Mouse (Mus musculus) intestine, embryonic 15.5 days (tissue): ENCODE measurements around the gene Igtp. TPM values are rescaled to one million over a fixed set of nuclear protein-coding genes. Genes with fewer than 3 reads are reported as not detected.

ENCODE experiments used
- ATAC-seq: fragments of 200-750 bp; cut with Nextera tagmentation; 2 replicates; pipeline ENCODE4 v1.8.0; 2017; ENCODE audit warnings: moderate TSS enrichment, moderate library complexity
- H3K27ac ChIP-seq: fragments of 300-500 bp; sonication (generic); 2 replicates; pipeline ENCODE4 v1.5.1; 2015; ENCODE audit warnings: mild to moderate bottlenecking, inconsistent platforms
- H3K27me3 ChIP-seq: fragments of 300-500 bp; sonication (generic); replicated peaks from 2 replicates; pipeline ENCODE4 v1.6.1; 2015; ENCODE audit warnings: inconsistent platforms
- H3K36me3 ChIP-seq: fragments of 300-500 bp; sonication (generic); 2 replicates; pipeline ENCODE4 v1.6.1; 2015; ENCODE audit warnings: inconsistent platforms
- H3K4me1 ChIP-seq: fragments of 300-500 bp; sonication (generic); replicated peaks from 2 replicates; pipeline ENCODE4 v1.6.1; 2015; ENCODE audit warnings: inconsistent platforms
- H3K4me2 ChIP-seq: fragments of 300-500 bp; sonication (generic); replicated peaks from 2 replicates; pipeline ENCODE4 v1.6.1; 2015; ENCODE audit warnings: mild to moderate bottlenecking, inconsistent platforms
- H3K4me3 ChIP-seq: fragments of 300-500 bp; sonication (generic); replicated peaks from 2 replicates; pipeline ENCODE4 v1.5.1; 2015; ENCODE audit warnings: inconsistent platforms
- H3K9ac ChIP-seq: fragments of 300-500 bp; sonication (generic); 2 replicates; pipeline ENCODE4 v1.6.1; 2015; ENCODE audit warnings: inconsistent platforms
- H3K9me3 ChIP-seq: fragments of 300-500 bp; sonication (generic); 2 replicates; pipeline ENCODE4 v1.6.1; 2016; ENCODE audit warnings: inconsistent platforms
- WGBS: fragments of 180-500 bp; shearing (Covaris S2); methylation state at CpG from one replicate; pipeline ENCODE4 v1.1.7; 2015; 5-methylcytosine and 5-hydroxymethylcytosine counted together
- polyA plus RNA-seq: library from polyadenylated mRNA; unstranded; fragments of >200 nt; fragmentation: Nextera tagmentation; extraction: Ambion mirVana; gene quantifications from 2 replicates; pipeline ENCODE4 v1.2.1, GENCODE M21; 2015

Igtp gene
- polyA plus RNA-seq, 1 experiment from 2014 or later: 5.6 TPM

DNA sequence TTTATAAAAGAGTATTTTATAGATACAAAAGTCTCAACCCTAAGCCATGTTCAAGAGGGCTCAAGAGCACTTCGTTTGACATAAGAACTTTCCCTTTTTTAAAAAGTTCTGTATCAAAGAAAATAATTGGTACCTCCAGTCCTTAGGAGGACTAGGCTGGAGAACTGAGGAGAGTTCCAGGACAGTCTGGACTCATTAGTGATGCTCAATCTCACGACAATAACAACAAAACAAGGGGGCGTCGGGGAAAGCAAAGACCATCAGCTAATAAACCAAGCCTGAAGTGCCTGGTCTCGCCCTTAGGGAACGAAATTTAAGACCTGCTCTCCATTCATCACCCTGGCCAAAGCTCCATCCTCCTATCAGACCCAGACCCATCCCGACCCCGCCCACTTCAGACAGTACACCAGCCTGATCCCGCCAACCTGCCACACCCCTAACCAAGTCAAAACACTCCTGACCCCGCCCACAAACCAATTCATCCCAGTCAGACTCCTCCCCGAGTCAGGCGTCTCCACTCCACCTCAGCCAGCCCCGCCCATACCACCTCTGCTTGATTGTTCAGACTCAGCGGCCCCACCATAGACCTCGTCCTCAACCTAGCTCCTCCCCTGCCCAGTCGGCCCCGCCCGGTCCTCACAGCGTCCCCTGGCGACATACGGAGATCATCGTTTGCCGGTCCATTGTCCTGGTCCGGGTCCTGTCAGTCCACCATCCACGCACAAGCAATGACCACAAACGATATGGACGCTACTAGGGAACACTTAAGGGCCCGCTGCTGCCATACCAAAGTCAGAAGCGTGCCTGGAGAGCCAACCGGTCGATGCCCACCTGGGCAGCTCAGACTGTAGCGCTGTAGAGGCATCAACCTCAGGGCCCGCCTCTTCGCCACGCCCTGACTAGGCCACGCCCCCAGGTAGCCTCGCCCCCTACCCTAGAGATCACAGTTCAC, 39.8 kb downstream of the Igtp start:
- WGBS: 4% methylated on average over 37 of the region's 37 CpGs

DNA sequence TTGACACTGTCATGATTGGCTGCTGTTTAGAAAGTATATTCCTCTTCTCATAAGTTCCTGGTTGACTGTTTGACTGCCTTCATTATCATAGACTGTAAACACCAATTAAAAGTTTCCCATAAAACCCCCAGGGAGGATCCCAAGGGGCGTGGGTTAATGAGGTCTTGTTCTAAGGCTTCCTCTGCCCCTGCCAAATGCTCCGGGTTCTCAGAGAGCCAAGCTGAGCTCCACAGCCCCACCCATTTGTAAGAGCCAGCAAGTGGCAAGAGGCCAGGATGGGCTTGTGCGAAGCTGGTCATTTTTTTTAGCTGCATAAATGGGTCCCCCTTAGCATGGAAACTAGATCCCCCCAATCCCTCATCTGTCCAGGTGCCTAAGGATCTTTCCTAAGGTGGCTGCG, 47.9 kb downstream of the Igtp start:
- no peak for ATAC-seq

More for the DNA sequence above, 39.8 kb downstream of the Igtp start:
- no peaks in the 10 kb centered on the region for H3K36me3 ChIP-seq
- peak overlapping the region; percentile 85 for H3K4me2 ChIP-seq
- H3K4me1 ChIP-seq: peaks cover 6% of the 10 kb centered on the region; the same call in 1 of the 2 replicates
- peak; percentile 97 for ATAC-seq
- no peak overlapping the region for H3K27ac ChIP-seq
- no peaks in the 10 kb centered on the region for H3K27me3 ChIP-seq
- H3K9me3 ChIP-seq: no peaks in the 10 kb centered on the region
- peak overlapping the region; percentile 42 for H3K4me3 ChIP-seq
- 0 out of 2 replicates have a peak overlapping the region, but pooled peaks have one; percentile 10 for H3K9ac ChIP-seq

DNA sequence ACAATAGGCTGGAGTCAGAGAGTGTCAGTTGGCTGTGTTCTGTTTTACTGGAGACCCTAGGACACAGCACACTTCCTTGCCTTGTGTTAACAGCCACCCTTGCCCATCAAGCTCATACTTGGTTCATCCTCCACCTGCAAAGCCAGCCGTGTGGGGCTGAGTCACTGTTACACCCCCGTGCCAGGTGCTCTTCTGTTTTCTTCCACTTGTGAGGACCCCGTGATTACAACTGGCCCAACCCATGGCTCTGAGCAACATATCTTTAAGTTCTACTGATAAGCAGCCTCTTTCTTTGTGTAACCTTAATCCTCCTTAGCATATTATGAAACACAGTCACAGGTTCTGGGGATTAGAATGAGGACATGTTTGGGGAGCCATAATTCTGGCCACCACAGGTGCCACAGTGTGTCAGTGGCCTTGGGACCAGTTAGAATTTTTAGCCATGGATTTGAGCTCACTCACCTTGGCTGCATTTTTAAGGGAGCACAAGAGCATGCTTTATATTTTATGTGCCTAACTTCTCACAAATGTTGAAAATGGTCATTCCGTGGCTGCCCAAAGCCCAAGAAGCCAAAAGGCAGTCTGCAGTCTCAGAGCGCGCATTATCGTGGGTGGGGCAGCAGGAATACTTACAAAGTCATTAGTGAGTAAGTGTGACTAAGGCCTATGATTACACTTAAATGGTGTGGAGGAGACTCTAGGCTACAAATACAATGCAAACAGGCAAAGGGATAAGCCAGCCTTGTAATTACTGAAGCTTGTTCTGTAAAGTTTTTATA, 50.0 kb downstream of the Igtp start:
- no peak overlapping the region for H3K4me3 ChIP-seq
- no peaks in the 10 kb centered on the region for H3K9me3 ChIP-seq
- no peak overlapping the region for H3K27ac ChIP-seq
- peak; percentile 56 for ATAC-seq
- H3K9ac ChIP-seq: no peak overlapping the region
- H3K4me2 ChIP-seq: no peak overlapping the region
- H3K4me1 ChIP-seq: no peaks in the 10 kb centered on the region
- no peaks in the 10 kb centered on the region for H3K27me3 ChIP-seq
- H3K36me3 ChIP-seq: no peaks in the 10 kb centered on the region
- 62% methylated on average over 7 of the region's 7 CpGs for WGBS

More for the DNA sequence above, 47.9 kb downstream of the Igtp start:
- Histone ChIP-seq H3K27me3 (no peaks in the 10 kb centered on the region), H3K4me2 (no peak overlapping the region), H3K9ac (no peak overlapping the region), H3K4me3 (no peak overlapping the region), H3K4me1 (no peaks in the 10 kb centered on the region), H3K27ac (no peak overlapping the region), H3K9me3 (no peaks in the 10 kb centered on the region), H3K36me3 (no peaks in the 10 kb centered on the region)
- 42% methylated on average over 4 of the region's 4 CpGs for WGBS

DNA sequence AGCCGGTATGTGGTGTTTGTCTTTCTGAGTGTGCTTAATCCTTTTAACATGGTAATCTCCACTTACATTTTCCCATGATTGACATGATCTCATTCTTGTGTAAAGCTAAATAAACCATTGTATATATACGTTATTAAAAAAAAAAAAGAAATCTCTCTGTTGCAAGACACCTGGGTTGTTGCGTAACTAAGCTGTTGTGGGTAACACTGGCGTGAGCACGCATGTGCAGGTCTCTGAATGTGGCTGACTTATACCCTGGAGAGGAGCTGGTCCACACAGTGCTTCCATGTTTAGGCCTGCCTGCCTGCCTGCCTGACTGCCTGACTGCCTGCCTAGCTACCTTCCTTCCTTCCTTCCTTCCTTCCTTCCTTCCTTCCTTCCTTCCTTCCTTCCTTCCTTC, 51.2 kb downstream of the Igtp start:
- no peak overlapping the region for H3K27ac ChIP-seq
- ATAC-seq: no peak
- H3K4me2 ChIP-seq: no peak overlapping the region
- H3K4me3 ChIP-seq: no peak overlapping the region
- 61% methylated on average over 5 of the region's 5 CpGs for WGBS
- no peaks in the 10 kb centered on the region for H3K4me1 ChIP-seq
- no peaks in the 10 kb centered on the region for H3K36me3 ChIP-seq
- H3K9ac ChIP-seq: no peak overlapping the region
- H3K27me3 ChIP-seq: no peaks in the 10 kb centered on the region
- no peaks in the 10 kb centered on the region for H3K9me3 ChIP-seq

DNA sequence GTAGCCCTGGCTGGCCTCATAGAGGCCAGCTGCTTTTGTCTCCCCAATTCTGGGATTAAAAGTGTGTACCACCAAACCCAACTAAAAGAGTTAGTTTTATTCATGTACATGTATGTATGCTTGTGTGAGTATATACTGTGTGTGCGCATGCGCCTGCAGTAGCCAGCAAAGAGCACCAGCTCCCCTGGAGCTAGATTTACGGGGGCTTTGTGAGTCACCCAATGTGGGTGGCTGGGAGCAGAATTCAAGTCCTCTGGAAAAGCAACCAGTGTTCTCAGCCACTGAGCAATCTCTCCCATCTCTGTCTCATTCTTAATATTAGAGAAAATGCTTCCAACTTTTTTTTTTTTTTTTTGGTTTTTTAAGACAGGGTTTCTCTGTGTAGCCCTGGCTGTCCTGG, 55.1 kb downstream of the Igtp start:
- ATAC-seq: no peak
- Histone ChIP-seq H3K27me3 (no peaks in the 10 kb centered on the region), H3K9me3 (no peaks in the 10 kb centered on the region), H3K4me3 (no peak overlapping the region), H3K4me1 (no peaks in the 10 kb centered on the region), H3K36me3 (no peaks in the 10 kb centered on the region), H3K9ac (no peak overlapping the region), H3K4me2 (no peak overlapping the region), H3K27ac (no peak overlapping the region)
- 93% methylated on average over 3 of the region's 3 CpGs for WGBS

Other genes starting within 250 kb of the Igtp start
- 21.1 and 23.5 TPM in 2 replicates for gene Larp1, start 190.5 kb upstream of the Igtp start, polyA plus RNA-seq
- gene Gm12248, start 106.4 kb upstream of the Igtp start, polyA plus RNA-seq: not detected in 2 replicates
- 78.3 and 79.4 TPM in 2 replicates for gene Cnot8, start 95.4 kb upstream of the Igtp start, polyA plus RNA-seq
- gene Gemin5, start 31.0 kb upstream of the Igtp start, polyA plus RNA-seq: 18.5 and 18.6 TPM in 2 replicates
- gene Mrpl22, start 27.9 kb upstream of the Igtp start, polyA plus RNA-seq: 126 and 128 TPM in 2 replicates
- 3.8 TPM in 2 replicates for gene Irgm2, start 62 bp downstream of the Igtp start, polyA plus RNA-seq
- not detected in 2 replicates for gene 4930438A08Rik, start 75.2 kb downstream of the Igtp start, polyA plus RNA-seq
- 22.1 and 23.6 TPM in 2 replicates for gene Zfp692, start 107.5 kb downstream of the Igtp start, polyA plus RNA-seq
- 37.0 and 42.7 TPM in 2 replicates for gene Zfp672, start 130.8 kb downstream of the Igtp start, polyA plus RNA-seq
- 28.5 and 28.6 TPM in 2 replicates for gene Sh3bp5l, start 131.2 kb downstream of the Igtp start, polyA plus RNA-seq
- 874 and 977 TPM in 2 replicates for gene Lypd8, start 179.5 kb downstream of the Igtp start, polyA plus RNA-seq
- 0.20 TPM in 1 of 2 replicates, not detected in the other for gene 1810065E05Rik, start 221.6 kb downstream of the Igtp start, polyA plus RNA-seq
- not detected in 2 replicates for gene Gm12253, start 233.0 kb downstream of the Igtp start, polyA plus RNA-seq